Mouse (Mus musculus) spleen, adult 2 months (tissue): ENCODE data around the gene Casc1.

Source experiments
- CTCF ChIP-seq: fragments of 200-500 bp; IDR thresholded peaks from 2 replicates; pipeline ENCODE4 v1.5.1; 2011; ENCODE audit warnings: mild to moderate bottlenecking, inconsistent platforms; ENCODE audit not compliant: insufficient read depth, insufficient read length, insufficient replicate concordance; ENCODE audit errors: extremely low read depth
- POLR2A ChIP-seq: fragments of 200-500 bp; IDR thresholded peaks from 2 replicates; pipeline ENCODE4 v1.6.1; 2011; ENCODE audit warnings: low read depth, low read length, inconsistent platforms

DNA sequence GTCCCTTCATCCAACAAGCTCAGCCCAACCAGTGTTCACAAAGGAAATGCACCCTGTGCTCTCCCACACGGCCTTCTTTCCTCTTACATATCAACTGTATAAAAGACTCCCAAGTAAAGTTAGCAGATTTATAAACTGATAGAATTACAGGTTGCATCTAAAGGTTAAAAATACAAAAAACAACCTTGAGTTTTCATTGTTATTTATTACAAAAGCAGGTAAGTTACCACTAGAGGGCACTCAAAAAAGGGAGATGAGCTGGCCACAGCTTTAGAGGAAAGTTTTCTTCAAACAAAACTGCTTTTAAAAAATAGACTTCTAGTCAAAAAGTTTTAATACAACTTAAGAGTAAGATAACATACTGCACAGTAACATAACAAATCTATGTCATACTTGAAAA is 31.7 kb upstream of the Casc1 start:
- TF ChIP-seq CTCF, result no peak
- no peak for TF ChIP-seq POLR2A
